Mouse (Mus musculus): Measurements from ENCODE around the gene Smarcc2. TPM values are rescaled to one million over a fixed set of nuclear protein-coding genes. Genes with fewer than 3 reads are reported as not detected.
A peak's percentile ranks its signal among the peaks of the same experiment; 100 is the strongest.
"Not testable (repeated sequence)": the region's sequence is repeated elsewhere in the genome, so short reads cannot be mapped to it uniquely, and the experiment has no call there.

The Smarcc2 gene
- total RNA-seq, 1 experiment from 2014 or later = 125 TPM

- no peak for DNase-seq
These were observed 16.3 kb upstream of the Smarcc2 start for GRCm38 (mm10) chr10:128442718-128443117.

GRCm38 (mm10) chr10:128444354-128444753 is 14.7 kb upstream of the Smarcc2 start:
- DNase-seq = no peak

GRCm38 (mm10) chr10:128445407-128445806 is 13.6 kb upstream of the Smarcc2 start:
- DNase-seq = no peak

- DNase-seq = no peak
These were observed 8.0 kb upstream of the Smarcc2 start for GRCm38 (mm10) chr10:128451014-128451413.

- no peak for DNase-seq
These were observed 4.6 kb upstream of the Smarcc2 start for GRCm38 (mm10) chr10:128454471-128454870.

- DNase-seq = peak; percentile 54
These were observed 3.8 kb upstream of the Smarcc2 start for GRCm38 (mm10) chr10:128455280-128455679.

GRCm38 (mm10) chr10:128457676-128458075 is 1.4 kb upstream of the Smarcc2 start:
- no peak for DNase-seq

GRCm38 (mm10) chr10:128458348-128458718 is 715 bp upstream of the Smarcc2 start:
- DNase-seq = peak; percentile 92

GRCm38 (mm10) chr10:128459409-128460269 is 591 bp downstream of the Smarcc2 start:
- peak; percentile 45 for DNase-seq

- DNase-seq = no peak
These were observed 1.2 kb downstream of the Smarcc2 start for GRCm38 (mm10) chr10:128460270-128460630.

GRCm38 (mm10) chr10:128474366-128474765 is 15.3 kb downstream of the Smarcc2 start:
- no peak for DNase-seq

GRCm38 (mm10) chr10:128486370-128486769 is 27.3 kb downstream of the Smarcc2 start:
- DNase-seq = peak; percentile 45

GRCm38 (mm10) chr10:128487861-128488712 is 29.0 kb downstream of the Smarcc2 start:
- no peak for DNase-seq

GRCm38 (mm10) chr10:128488776-128489175 is 29.7 kb downstream of the Smarcc2 start:
- DNase-seq = no peak

- peak; percentile 45 for DNase-seq
These were observed 30.3 kb downstream of the Smarcc2 start for GRCm38 (mm10) chr10:128489380-128489779.

- no peak for DNase-seq
These were observed 30.7 kb downstream of the Smarcc2 start for GRCm38 (mm10) chr10:128489785-128490184.

GRCm38 (mm10) chr10:128490232-128490631 is 31.2 kb downstream of the Smarcc2 start:
- no peak for DNase-seq

- DNase-seq = no peak
These were observed 31.9 kb downstream of the Smarcc2 start for GRCm38 (mm10) chr10:128490912-128491311.

- no peak for DNase-seq
These were observed 32.4 kb downstream of the Smarcc2 start for GRCm38 (mm10) chr10:128491495-128491894.

GRCm38 (mm10) chr10:128492051-128492450 is 33.0 kb downstream of the Smarcc2 start:
- not testable (repeated sequence) for DNase-seq

- DNase-seq = peak; percentile 51
These were observed 33.7 kb downstream of the Smarcc2 start for GRCm38 (mm10) chr10:128492633-128493311.

- DNase-seq = no peak
These were observed 34.3 kb downstream of the Smarcc2 start for GRCm38 (mm10) chr10:128493319-128493694.

Measured in adrenal gland, postnatal 25 days (tissue).